Mouse (Mus musculus): Measurements from ENCODE around the gene Dolk. TPM values are rescaled to one million over a fixed set of nuclear protein-coding genes. Genes with fewer than 3 reads are reported as not detected.
A peak's percentile ranks its signal among the peaks of the same experiment; 100 is the strongest.

Dolk gene
- total RNA-seq (2021): 46.2 and 48.1 TPM in 2 replicates
- long read RNA-seq, experiment 1, transcript Dolk-201 (1 exons, 2,104 nt): major isoform, 101 of 101 reads
- long read RNA-seq, experiment 1, partial matches to known transcripts: 0 of 101 reads
- long read RNA-seq, experiment 1, other reads (novel, unspliced or antisense): 0 of 101 reads
- long read RNA-seq, experiment 2, transcript Dolk-201 (1 exons, 2,104 nt): major isoform, 74 of 74 reads
- long read RNA-seq, experiment 2, partial matches to known transcripts: 0 of 74 reads
- long read RNA-seq, experiment 2, other reads (novel, unspliced or antisense): 0 of 74 reads

DNA sequence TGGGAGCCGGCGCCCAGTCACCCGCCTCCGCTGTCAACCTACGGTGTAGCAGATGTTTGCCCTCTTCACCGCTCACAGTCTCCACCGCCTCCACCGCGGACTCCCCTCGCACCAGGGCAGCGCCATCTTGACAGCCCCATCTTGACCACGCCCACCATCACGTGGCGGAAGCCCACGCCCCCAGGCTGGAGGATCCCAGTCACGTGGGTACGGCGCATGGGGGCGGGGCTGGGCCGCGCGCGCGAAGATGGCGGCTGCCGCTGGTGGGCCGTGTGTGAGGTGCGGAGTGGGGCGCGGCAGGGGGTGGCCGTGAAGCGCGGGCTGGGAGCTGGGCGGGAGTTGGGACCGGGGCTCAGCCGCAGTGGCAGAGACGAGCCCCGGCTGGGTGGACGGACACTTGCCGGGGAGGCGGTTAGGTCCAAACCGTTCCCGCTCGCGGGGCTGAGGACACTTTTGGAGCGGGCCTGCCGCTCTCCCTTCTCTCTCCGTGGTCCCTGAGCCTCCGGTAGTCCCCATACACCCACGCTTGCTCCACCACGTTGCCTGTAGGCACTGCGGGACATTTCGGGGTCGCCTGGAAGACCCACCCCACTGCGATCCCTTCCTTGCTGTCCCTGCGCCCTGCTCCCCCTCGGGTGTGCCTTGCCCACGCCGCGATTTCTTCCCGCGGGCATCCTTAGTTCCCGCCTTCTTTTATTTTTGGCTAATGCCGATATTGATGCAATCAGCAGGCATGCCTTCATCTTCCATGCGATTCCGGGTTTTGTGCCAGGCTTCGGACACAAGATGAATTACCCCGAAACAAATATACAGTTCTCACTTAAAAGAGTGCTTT is at the start of gene Dolk, which contains the start of gene Nup188:
Gene Dolk, minus strand, starts transcription at position 143 of the 835 bp plus-strand sequence.
Gene Nup188, plus strand, starts transcription at position 206 of the 835 bp plus-strand sequence.
- DNase-seq: peak; percentile 99

DNA sequence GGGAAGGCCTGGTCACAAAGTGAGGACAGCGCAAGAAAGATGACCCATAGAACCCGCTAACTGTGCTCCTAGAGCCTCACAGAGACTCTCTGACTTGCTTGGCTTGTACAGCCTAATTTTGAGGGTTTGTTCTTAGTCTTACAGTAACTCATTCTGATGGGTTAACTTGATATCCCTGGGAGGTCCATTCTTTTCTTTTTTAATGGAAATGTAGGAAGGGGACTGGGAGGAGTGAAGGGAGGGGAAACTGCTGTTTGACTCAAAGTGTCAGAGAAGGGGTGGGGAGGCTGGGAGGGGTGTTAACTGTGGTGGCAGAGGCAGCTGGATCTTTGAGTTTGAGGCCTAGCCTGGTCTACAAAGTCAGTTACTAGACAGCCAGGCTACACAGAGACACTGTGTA is 49.2 kb upstream of the Dolk start:
- DNase-seq: no peak

DNA sequence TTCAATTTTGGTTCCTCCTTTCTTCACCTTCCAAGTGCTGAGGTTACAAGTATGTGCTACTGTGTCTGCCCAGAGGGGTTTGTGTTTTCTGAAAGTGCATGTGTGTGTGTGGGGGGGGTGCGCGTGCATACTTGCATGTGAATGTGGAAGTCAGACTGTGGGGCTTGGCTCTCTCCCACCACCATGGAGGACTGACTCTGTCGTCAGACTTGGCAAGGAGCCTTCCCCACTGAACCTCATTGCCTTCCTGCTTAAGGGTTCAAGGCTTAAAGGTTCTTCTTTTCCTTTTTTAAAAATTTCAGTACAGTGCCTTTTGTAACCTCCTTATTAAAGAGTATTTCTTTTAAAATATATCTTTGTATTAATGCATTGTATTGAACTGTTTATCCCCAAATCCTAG is 42.7 kb upstream of the Dolk start:
- DNase-seq: peak; percentile 55

DNA sequence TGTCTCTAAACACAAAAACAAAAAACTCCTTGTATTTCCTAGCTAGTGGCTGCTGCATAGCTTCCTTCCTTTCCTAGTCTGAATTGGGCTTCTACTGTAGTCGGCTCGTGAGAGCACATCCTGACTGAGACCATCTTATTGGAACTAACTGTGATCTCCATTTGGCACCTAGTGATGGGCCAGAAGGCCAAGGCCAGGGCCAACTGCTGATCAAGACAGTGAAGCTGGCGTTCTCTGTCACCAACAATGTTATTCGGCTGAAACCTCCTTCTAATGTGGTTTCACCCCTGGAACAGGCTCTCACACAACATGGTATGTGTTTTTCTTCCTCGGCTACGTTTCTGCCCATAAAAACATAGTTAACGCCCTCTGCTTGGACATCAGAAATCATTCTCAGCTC is 41.1 kb upstream of the Dolk start:
- DNase-seq: no peak

DNA sequence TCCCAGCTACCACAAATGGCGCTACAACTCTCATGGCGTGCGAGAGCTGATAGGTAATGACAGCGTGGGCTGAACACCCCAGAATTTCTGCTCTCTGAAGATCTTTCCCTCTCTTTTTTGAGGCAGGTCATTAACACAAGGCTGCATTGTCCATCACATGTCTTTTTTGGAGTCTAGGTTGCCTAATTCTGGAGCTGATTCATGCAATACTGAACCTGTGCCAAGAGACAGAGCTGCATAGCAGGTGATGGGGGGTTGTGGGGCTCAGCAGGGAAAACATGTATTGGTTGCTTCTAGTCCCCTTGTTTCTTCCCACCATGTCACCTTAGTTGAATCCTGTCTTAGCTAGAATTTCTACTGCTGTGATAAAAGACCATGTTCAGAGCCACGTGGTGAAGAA is 39.2 kb upstream of the Dolk start:
- no peak for DNase-seq

DNA sequence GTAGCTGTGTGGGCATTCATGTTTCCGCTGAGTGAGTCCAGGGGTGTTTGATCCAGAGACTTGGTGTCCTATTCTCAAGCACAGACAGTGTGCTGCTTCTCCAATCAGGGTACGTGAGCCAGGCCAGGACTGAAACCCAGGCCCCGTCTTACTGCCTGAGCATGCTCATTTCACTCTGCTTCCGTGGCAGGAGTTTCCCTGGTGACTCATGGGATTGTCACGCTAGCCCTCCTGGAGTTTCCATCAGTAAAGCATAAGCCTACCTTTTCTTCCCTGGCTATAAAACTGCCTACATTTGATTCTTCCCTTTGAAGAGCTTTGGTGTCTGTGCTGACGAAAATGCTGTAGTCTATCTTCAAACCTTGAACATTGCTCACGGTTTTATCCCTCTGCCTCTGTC is 37.0 kb upstream of the Dolk start:
- DNase-seq: no peak

DNA sequence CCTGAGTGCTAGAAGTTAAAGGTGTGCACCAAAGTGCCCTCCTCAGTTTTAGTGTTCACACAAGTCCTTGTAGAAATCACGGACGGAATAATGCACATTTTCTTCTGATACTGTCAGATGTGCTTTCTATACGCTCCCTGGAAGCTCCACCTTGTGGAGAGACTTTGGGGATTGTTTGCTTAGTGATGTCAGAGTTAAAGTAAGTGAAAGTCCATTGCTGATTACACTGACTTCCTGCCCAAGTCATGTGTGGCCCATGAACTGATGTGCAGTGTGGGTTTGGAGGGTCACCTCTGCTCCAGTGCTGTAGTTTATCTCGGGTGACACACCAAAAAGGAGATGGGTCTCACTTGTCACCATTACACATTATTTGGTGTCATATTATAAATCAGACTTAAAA is 33.1 kb upstream of the Dolk start:
- DNase-seq: no peak

DNA sequence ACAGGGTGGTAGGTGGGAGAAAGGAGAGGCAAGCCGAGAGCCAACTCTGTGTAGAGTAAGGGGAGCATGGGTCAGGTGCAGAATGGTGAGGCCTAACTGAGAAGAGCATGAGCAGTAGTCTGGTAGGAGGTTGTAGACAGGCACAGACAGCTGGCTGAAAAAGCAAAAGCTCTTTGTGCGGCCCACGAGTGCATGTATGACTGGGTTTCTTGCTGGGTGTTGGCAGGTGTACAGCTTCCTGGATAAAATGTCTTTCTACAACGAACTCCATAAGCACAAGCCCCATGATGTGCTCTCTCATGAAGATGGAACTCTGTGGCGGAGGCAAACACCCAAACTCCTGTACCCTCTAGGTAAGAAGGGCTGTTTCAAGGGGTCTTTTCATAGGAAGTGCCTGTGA is 30.8 kb upstream of the Dolk start:
- no peak for DNase-seq

DNA sequence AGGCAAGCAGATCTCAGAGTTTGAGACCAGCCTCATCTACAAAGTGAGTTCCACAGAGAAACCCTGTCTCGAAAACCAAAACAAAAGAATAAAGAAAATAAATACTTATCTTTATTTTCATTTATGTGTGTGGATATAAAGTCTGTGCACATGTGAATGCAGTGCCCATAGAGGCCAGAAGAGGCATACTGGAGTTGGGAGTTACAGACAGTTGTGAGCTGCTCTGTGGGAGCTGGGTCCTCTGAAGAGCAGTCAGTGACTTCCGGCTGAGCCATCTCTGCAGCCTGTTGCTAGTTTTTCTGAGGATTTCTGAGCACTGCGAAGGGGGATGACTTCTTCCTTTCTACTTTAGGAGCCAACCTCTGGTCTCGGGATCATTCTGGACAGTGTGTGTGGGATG is 30.0 kb upstream of the Dolk start:
- peak; percentile 22 for DNase-seq

DNA sequence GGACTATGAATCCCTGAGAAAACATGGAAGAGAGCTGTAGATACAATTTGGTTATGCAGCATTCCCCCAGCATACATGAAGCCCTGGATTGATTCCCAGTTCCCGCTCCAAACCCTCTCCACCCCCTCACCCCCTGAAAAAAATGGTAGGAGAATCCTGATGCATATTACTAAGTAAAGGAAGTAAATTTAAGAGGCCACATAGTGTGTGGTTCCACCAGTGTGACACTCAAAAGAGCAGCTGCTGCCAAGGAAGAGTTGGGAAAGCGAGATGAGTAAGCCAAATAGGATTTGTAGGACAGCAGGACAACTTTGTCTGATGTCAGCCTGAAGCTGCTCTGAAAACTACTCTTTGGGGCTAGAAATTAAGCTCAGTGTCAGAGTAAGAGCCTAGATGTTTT is 25.3 kb upstream of the Dolk start:
- DNase-seq: peak; percentile 57

DNA sequence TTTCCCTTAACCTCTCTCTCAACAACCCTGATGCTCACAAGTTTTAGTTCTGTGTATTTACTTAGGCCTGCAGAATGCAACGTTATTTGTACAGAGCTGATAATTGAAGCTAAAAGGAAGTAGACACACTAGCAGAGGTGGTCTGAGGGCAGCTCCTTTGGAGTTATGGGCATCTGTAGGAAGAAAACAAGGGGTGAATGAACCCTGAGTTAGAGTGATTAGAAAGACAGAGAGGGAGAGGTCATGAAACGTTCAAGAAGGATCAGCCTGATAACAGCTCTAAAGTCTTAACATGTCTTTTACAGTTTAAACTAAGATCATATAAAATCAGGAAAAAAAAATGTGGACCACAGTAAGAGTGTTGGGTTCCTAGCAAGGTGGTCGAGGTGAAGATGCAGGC is 23.2 kb upstream of the Dolk start:
- no peak for DNase-seq

DNA sequence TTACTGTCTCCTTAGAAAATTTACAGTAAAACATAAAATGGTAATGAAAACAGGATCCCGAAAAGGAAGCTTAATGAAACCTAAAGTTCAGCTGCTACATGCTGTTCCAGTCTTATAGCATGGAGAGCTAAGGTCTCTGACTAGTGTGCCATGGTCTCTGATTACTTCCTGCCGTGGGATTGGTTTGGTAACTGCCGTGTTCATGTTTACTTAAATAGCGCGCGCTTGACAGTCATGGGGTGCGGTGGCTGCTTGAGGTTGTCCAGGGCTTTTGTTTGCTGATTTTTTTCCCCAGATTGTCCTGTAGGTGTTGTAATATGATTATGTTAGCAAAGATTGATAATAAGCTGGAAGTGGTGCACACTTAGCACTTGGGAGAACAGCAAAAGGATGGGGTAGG is 20.0 kb upstream of the Dolk start:
- DNase-seq: no peak

DNA sequence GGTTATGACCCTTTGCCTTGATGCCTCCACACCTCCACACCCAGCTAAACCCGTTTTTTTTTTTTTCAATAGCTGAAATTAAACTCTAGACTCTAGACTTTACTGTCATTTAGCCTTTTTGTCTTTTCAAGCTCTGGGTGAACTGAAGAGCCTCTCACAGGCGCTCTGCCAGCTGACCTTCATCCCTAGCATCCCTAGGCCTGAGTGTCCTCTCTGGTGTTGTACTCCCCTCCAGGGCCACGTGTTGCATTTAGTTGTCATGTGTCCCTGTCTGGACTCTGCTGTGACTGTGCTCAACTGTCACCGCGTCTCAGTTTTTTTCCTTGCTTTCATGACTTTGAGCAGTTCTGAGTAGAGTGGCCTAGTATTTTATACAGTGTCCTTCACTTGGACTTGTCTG is 13.8 kb upstream of the Dolk start:
- peak; percentile 52 for DNase-seq

DNA sequence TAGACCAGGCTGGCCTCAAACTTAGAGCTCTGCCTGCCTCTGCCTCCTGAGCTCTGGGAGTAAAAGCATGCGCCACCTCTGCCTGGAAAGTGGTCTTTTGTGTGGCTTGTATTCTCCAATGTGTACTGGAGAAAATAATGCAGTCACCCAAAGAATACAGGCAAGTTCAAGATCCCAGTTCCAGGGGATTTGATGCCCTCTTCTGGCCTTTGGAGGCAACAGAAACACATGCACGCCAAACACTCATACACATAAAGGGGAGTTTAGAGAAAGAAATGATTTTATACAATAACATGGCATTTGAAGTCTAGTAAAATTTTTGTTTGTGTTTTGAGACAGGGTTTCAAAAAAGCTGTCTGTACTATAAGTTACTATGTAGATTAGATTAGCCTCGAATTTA is 13.4 kb upstream of the Dolk start:
- DNase-seq: peak; percentile 21

DNA sequence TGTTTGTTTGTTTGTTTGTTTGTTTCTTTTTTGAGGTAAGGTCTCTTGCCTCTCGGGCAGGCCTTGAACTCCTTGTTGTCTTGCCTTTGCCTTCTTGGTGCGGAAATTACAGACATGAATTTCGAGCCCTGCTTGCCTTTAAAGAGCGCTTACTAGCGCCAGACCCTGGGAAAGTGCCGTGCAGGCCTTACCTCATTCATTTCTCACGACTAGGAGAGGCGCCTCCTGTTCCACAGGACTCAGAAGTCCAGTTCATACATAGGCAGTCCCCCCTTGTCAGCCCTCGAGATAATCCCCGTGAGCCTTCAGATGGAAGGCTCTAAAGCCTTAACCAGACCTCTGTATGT is 866 bp upstream of the Dolk start:
- DNase-seq: peak; percentile 37

DNA sequence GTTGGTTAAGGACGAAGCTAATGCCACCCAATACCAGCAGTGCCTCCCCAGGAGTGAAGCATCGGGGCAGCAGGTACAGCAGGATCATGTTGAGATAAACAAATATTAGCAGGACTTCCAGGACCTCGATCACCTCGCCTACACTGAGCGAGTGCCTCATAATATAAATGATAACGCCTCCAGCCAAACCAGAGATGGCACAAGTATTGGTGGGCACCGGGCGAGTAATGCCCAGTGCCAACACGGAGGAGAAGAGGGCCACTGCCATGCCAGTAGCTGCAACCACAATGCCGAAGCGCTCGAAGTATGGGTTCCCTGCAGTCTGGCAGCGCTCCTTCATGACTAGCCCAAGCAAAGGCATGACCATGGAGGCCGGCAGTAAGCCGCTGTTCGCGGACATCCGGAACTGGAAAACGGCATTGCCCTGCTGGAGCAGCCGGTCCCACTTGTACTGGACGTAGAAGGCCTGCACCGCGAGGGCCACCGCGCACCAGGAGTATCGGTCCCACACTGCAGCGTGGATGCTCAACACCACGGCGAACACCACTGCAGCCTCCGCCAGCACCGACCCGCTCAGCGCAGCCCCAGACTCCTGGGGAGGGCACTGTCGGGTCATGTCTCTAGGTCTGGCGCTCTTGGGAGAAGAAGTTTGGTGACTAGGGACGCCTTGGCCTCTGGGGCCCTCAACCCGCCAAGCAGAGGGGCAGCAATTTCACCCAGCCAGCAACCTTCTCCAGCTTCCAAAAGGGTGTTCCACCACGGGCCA is 535 bp downstream of the Dolk start:
- no peak for DNase-seq

DNA sequence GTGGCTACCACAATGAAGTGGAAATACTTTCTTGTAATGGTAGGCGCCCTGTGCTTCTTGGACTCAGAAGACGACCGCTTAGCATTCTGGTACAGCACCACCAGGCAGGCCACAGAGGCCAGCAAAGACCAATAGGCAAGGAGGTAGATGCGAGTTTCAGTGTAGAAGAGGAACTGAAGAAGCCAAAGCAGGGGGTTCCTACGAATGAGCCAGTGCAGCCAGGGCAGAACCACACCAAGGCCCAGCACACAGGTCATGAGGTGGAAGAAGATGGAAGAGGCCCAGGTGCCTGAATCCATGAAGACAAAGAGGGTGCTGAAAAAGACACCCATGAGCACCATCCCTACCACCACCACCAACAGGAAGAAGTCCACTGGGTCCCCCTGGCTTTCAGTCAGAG is 1.1 kb downstream of the Dolk start:
- no peak for DNase-seq

DNA sequence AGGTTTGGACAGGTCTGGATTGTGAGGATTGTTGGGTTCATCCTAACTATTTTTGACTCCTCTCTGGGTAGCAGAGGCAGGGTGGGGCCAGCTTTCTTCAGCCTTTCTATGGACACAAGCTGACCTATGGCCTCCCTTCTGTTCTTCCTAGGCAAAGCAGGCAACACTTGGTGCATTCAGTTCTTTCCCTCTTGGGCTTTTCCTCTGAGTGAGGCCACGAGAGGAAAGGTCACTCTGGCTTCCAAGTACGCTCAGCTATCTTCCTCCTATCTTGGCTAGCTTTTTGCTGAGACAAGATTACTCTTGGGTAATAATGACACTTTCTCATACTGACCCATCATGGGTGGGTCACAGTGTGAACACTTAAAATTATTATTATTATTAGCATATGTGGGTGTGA is 2.9 kb downstream of the Dolk start:
- DNase-seq: peak; percentile 41

DNA sequence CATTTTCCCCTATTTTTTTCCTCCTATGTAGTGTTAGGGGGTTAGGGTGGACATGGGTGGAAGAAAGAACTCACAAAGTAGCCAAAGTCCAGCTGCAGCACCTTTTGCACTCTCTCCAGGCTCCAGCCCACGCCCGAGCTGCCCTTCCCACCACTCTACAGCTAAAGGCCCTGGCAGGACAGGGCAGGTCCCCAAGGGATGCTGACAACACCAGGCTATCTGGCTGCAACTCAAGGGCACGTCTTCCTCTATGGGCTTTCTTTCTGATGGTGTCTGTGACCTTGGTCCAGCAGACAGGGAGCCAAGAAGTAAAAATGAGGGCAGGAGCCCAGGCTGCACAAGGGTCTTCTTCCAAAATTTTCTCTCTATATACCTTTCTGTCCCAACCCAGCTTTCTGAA is 4.5 kb downstream of the Dolk start:
- DNase-seq: peak; percentile 74

DNA sequence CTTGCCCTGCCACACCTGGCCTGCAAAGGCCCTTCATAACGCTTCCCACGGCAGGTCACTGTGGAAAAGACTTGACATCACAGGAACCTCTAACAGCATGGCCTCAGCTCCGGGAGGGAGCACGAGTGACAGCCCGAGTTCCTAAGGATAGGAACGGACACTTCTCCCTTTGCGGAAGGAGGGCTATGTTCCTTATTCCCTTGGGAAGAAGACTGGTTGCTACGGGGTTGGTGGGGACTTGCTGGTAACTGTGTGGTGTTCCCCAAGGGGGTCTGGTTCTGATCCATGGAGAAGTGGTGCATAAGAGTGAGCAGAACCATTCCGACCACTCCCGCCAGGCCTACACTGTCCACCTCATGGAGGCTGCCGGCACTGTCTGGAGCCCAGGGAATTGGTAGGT is 5.4 kb downstream of the Dolk start, which contains the start of gene Gm28038:
Gene Gm28038, plus strand, starts transcription at position 301 of the 400 bp plus-strand sequence.
- no peak for DNase-seq

DNA sequence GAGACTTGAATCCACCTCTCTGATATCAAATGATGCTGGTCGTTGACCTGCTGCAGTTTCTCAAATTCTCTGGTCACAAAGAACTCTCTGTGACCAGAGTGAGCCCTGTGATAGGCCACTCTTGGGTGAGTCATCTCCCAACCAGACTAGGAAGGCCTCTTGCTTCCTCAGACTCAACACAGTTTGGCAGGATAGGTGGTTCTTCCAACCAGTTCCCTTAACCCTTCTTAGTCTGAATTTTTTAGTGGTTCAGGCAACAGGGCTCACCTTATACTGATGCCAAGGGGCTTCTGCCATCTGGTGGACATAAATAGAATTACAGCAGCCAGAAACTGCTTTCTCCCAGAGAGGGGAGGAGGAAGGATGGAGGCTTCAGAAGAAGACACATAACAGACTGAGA is 16.0 kb downstream of the Dolk start:
- peak; percentile 81 for DNase-seq

DNA sequence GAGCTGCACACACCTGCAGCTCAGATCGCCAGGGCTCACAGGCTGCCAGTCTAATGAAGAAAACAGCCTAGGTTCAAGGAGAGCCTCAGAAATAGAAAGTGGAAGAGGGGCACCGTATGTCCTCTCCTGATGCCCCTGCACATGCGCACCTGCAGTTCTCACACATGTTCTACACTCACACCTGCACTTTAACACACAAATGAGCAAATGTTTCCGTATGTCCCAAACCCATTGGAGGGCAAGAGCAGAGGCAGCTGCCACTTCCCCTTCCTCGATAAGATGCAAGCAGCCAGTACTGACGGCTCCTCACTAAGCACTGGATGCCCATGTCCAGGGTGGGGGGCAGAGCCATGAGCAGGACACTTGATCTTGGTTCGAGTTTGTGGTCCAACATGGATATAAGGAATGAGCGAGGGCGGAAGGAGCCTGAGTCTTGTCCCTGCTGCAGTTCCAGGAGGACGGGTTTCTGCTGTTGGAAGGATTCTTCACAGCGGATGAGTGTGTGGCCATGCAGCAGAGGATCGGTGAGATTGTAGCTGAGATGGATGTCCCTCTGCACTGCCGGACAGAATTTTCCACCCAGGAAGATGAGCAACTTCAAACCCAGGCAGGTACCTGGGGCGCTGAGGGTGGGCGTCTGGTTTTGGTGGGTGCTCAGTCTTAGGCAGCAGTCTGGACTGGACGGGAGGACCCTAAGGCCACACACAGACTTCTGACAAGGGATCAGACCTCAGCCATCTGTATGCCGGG is 16.7 kb downstream of the Dolk start:
- no peak for DNase-seq
